13 mouse cellular contexts compared by ENCODE assay signal in the genomic region with DNA sequence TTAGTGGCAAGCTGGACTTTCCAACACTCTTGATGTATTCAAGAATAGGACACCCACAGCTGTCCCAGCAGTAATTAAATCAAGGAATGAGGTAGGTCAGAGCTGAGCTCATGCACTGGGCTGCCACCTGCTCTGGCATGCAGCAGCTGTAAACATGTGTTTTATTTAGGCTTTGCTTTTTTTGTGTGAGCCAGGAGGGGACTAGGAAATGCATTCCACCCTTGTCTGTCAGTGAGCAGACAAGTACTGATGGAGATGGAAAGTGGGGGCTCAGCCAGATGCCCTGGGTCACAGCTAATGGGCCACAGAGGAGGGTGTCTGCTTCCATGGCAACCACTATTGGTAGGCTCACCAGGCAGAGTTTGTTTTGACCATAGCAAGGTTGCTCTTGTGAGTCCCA. TPM values are rescaled to one million over a fixed set of nuclear protein-coding genes. Genes with fewer than 3 reads are reported as not detected.
DNase-seq lines count a peak whose midpoint lies in the region; ATAC-seq lines count a peak whose summit lies in the region.
"Had no signal": no experiment of that assay in that cellular context is flagged by ENCODE, and none has a peak within 500 bp of the region (broad histone marks: within the 10 kb centered on the region; RNA-seq: fewer than 3 reads in every experiment).

No protein-coding gene starts in this region.

- peak; percentile 63 for ATAC-seq in embryonic facial prominence, embryonic 15.5 days (ENCODE audit: insufficient number of reproducible peaks, low FRiP score, low TSS enrichment, low read depth)
- ATAC-seq in limb, embryonic 11.5 days (ENCODE audit: insufficient number of reproducible peaks, low FRiP score, low TSS enrichment, low read depth) = peak; percentile 65; the same call in 1 of the 2 replicates
- ATAC-seq in neural tube, embryonic 14.5 days (ENCODE audit: low read depth) = peak; percentile 60; the same call in 1 of the 2 replicates

- no peak overlapping the region for H3K27ac ChIP-seq in embryonic facial prominence, embryonic 15.5 days (replicated peaks)
- H3K27ac ChIP-seq in limb, embryonic 11.5 days (replicated peaks; ENCODE audit: low read depth, low read length) = no peak overlapping the region
- H3K27ac ChIP-seq in neural tube, embryonic 14.5 days (ENCODE audit: low read depth, low read length) = no peak overlapping the region
- H3K27ac ChIP-seq: heart, embryonic 13.5 days; layer of hippocampus, adult 2 months had no signal

- no peaks in the 10 kb centered on the region for H3K27me3 ChIP-seq in embryonic facial prominence, embryonic 15.5 days
- H3K27me3 ChIP-seq in limb, embryonic 11.5 days (ENCODE audit: control insufficient read depth, insufficient read depth, low read length) = no peaks in the 10 kb centered on the region
- H3K27me3 ChIP-seq in neural tube, embryonic 14.5 days (ENCODE audit: control insufficient read depth, insufficient read depth, low read length) = no peaks in the 10 kb centered on the region
- H3K27me3 ChIP-seq: heart, embryonic 13.5 days had no signal

- DNase-seq in lung, postnatal 10 days = peak; percentile 43
- DNase-seq in lung, adult 18-20 months = no peak
- DNase-seq in limb, embryonic 11.5 days (ENCODE audit: low spot score) = peak; percentile 58
- no peak for DNase-seq in right cerebral cortex, postnatal 10 days (ENCODE audit: low spot score in 2 of 2)
- DNase-seq in urinary bladder, adult 18-20 months (ENCODE audit: low spot score in 2 of 2) = no peak
- no peak for DNase-seq in cerebellum, adult 9-11 months
- DNase-seq: adrenal gland, adult 8-10 months; right cerebral cortex, postnatal 25 days; thymus, postnatal 36 days had no signal

- H3K4me1 ChIP-seq in embryonic facial prominence, embryonic 15.5 days = 0 out of 2 replicates have a peak, but pooled peaks cover 5% of the 10 kb centered on the region
- peaks cover 10% of the 10 kb centered on the region for H3K4me1 ChIP-seq in limb, embryonic 11.5 days (ENCODE audit: control insufficient read depth, insufficient read depth, low read length)
- H3K4me1 ChIP-seq in neural tube, embryonic 14.5 days (ENCODE audit: control insufficient read depth, insufficient read depth, low read length) = no peaks in the 10 kb centered on the region

- H3K36me3 ChIP-seq in embryonic facial prominence, embryonic 15.5 days = no peaks in the 10 kb centered on the region
- H3K36me3 ChIP-seq in limb, embryonic 11.5 days (ENCODE audit: control insufficient read depth, insufficient read depth, low read length) = no peaks in the 10 kb centered on the region
- no peaks in the 10 kb centered on the region for H3K36me3 ChIP-seq in neural tube, embryonic 14.5 days (ENCODE audit: control insufficient read depth, insufficient read depth, low read length)
- H3K36me3 ChIP-seq: heart, embryonic 13.5 days had no signal

- no peaks in the 10 kb centered on the region for H3K9me3 ChIP-seq in embryonic facial prominence, embryonic 15.5 days (replicated peaks)
- H3K9me3 ChIP-seq in limb, embryonic 11.5 days (ENCODE audit: control insufficient read depth, low read length) = no peaks in the 10 kb centered on the region
- H3K9me3 ChIP-seq in neural tube, embryonic 14.5 days (ENCODE audit: control insufficient read depth, low read length) = no peaks in the 10 kb centered on the region
- H3K9me3 ChIP-seq: heart, embryonic 13.5 days had no signal

- H3K9ac ChIP-seq in embryonic facial prominence, embryonic 15.5 days = no peak overlapping the region
- H3K9ac ChIP-seq in limb, embryonic 11.5 days (ENCODE audit: low read length) = no peak overlapping the region
- no peak overlapping the region for H3K9ac ChIP-seq in neural tube, embryonic 14.5 days (replicated peaks; ENCODE audit: low read depth, low read length)
- H3K9ac ChIP-seq: heart, embryonic 13.5 days had no signal

- H3K4me3 ChIP-seq in embryonic facial prominence, embryonic 15.5 days (replicated peaks) = no peak overlapping the region
- H3K4me3 ChIP-seq in limb, embryonic 11.5 days (ENCODE audit: low read depth, low read length) = no peak overlapping the region
- H3K4me3 ChIP-seq in neural tube, embryonic 14.5 days (ENCODE audit: low read depth, low read length) = no peak overlapping the region
- H3K4me3 ChIP-seq: heart, embryonic 13.5 days; layer of hippocampus, adult 2 months had no signal

- no peak overlapping the region for H3K4me2 ChIP-seq in embryonic facial prominence, embryonic 15.5 days (replicated peaks)
- H3K4me2 ChIP-seq in limb, embryonic 11.5 days (ENCODE audit: low read depth, severe bottlenecking) = no peak overlapping the region
- H3K4me2 ChIP-seq in neural tube, embryonic 14.5 days (ENCODE audit: low read depth, low read length) = no peak overlapping the region
- H3K4me2 ChIP-seq: heart, embryonic 13.5 days had no signal

RNA-seq across cellular contexts. Expression of gene Plg, which starts 50.0 kb away (rescaled TPM):
- not detected in 2 replicates for polyA plus RNA-seq in embryonic facial prominence, embryonic 15.5 days (2015; fragmentation: Nextera tagmentation; extraction: Ambion mirVana)
- 0.15 TPM in 1 of 2 replicates, not detected in the other for polyA plus RNA-seq in limb, embryonic 11.5 days (2014; fragmentation: Nextera tagmentation; extraction: Ambion mirVana)
- 0.09 TPM in 1 of 2 replicates, not detected in the other for polyA plus RNA-seq in neural tube, embryonic 14.5 days (2014; fragmentation: Nextera tagmentation; extraction: Ambion mirVana)

Comparison
In these comparisons a context has a peak if more than half of its experiments do, and no peak if none do; other contexts are left out.
1. DNase-seq: peak in lung, postnatal 10 days (single experiment) and limb, embryonic 11.5 days (single experiment); none in lung, adult 18-20 months (0 of 2), right cerebral cortex, postnatal 10 days (0 of 2), urinary bladder, adult 18-20 months (0 of 2) and cerebellum, adult 9-11 months (single experiment).
2. Peak in every context shown above with its lines, with median percentiles within 50 percentile points of each other: ATAC-seq.